Mouse (Mus musculus) midbrain, embryonic 12.5 days (tissue): ENCODE data around the gene Tmem159. TPM values are rescaled to one million over a fixed set of nuclear protein-coding genes. Genes with fewer than 3 reads are reported as not detected.

Experiments
- ATAC-seq: fragments of 200-750 bp; cut with Nextera tagmentation; 2 replicates; pipeline ENCODE4 v1.8.0; 2017; ENCODE audit warnings: low read depth, moderate TSS enrichment, moderate library complexity; ENCODE audit not compliant: low FRiP score
- H3K27ac ChIP-seq: fragments of 300-500 bp; sonication (generic); replicated peaks from 2 replicates; pipeline ENCODE4 v1.5.1; 2016; ENCODE audit warnings: mild to moderate bottlenecking
- H3K27me3 ChIP-seq: fragments of 300-500 bp; sonication (generic); 2 replicates; pipeline ENCODE4 v1.6.1; 2016; ENCODE audit warnings: mild to moderate bottlenecking
- H3K36me3 ChIP-seq: fragments of 300-500 bp; sonication (generic); 2 replicates; pipeline ENCODE4 v1.6.1; 2016
- H3K4me1 ChIP-seq: fragments of 300-500 bp; sonication (generic); 2 replicates; pipeline ENCODE4 v1.6.1; 2016
- H3K4me2 ChIP-seq: fragments of 300-500 bp; sonication (generic); replicated peaks from 2 replicates; pipeline ENCODE4 v1.6.1; 2016; ENCODE audit warnings: mild to moderate bottlenecking, moderate library complexity
- H3K4me3 ChIP-seq: fragments of 300-500 bp; sonication (generic); 2 replicates; pipeline ENCODE4 v1.5.1; 2016; ENCODE audit warnings: mild to moderate bottlenecking
- H3K9ac ChIP-seq: fragments of 300-500 bp; sonication (generic); replicated peaks from 2 replicates; pipeline ENCODE4 v1.6.1; 2016; ENCODE audit warnings: mild to moderate bottlenecking, moderate library complexity
- H3K9me3 ChIP-seq: fragments of 300-500 bp; sonication (generic); 2 replicates; pipeline ENCODE4 v1.6.1; 2016; ENCODE audit warnings: mild to moderate bottlenecking
- WGBS: fragments of 180-500 bp; shearing (Covaris S2); methylation state at CpG from one replicate; pipeline ENCODE4 v1.1.7; 2016; 5-methylcytosine and 5-hydroxymethylcytosine counted together
- polyA plus RNA-seq: library from polyadenylated mRNA; unstranded; fragments of >200 nt; fragmentation: Nextera tagmentation; extraction: Ambion mirVana; gene quantifications from 2 replicates; pipeline ENCODE4 v1.2.1, GENCODE M21; 2016

Gene Tmem159
- polyA plus RNA-seq, 1 experiment from 2014 or later, result 25.4 TPM

DNA sequence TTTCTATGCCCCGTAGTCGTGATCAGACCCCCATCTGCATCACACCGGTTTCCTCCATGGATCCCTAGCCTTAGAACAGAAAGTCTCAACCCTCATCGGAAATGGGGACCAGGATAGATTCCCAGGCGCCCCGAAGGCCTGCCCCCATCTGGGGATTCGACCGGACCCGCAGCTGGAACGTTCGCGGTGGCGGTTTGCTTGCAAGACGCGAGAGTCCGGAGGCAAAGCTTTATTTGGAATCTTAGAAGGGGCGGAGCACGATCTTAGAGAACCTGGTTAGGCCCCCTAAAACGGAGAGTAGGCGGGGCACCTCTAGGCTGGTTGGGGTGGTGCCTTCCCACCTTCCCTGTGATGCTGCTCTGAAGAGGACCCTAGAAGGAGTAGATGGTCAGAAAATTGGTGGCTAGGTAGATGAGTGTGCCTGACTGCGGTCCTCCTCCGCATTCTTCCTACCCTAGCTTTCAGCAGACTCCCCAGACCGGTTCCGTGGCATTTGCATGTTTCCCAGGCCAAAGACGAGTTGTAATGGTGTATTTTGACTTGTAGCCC, 940 bp downstream of the Tmem159 start:
- H3K36me3 ChIP-seq, result no peaks in the 10 kb centered on the region
- 3% methylated on average over 25 of the region's 25 CpGs for WGBS
- H3K27ac ChIP-seq, result no peak overlapping the region
- H3K4me3 ChIP-seq, result peak overlapping the region; percentile 59
- peak overlapping the region; percentile 80 for H3K4me2 ChIP-seq
- no peaks in the 10 kb centered on the region for H3K9me3 ChIP-seq
- H3K9ac ChIP-seq, result peak overlapping the region; percentile 66; the same call in 1 of the 2 replicates
- peaks cover 12% of the 10 kb centered on the region; the same call in 1 of the 2 replicates for H3K4me1 ChIP-seq
- no peak for ATAC-seq
- H3K27me3 ChIP-seq, result peaks cover 15% of the 10 kb centered on the region

DNA sequence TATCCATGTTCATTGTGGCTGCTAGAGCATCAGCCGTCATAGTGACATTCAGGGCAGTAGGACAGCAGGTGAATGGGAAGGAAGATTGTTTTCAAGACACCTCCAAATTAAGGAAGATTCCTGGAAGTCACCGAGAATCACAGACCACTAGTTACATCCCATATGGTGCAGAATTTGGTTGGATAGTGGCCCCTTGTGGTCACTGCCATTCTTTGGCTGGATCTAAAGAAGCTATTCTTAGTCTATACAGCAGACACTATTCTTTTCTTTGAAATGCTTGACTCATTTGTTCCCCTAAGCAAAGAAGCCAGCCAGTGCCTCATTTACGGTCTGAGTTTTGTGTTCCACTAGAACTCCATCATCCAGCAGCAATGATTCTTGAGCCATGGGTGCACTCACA, 2.8 kb downstream of the Tmem159 start:
- H3K4me2 ChIP-seq, result no peak overlapping the region
- H3K27ac ChIP-seq, result no peak overlapping the region
- H3K27me3 ChIP-seq, result peaks cover 15% of the 10 kb centered on the region
- peaks cover 12% of the 10 kb centered on the region; the same call in 1 of the 2 replicates for H3K4me1 ChIP-seq
- no peaks in the 10 kb centered on the region for H3K36me3 ChIP-seq
- 58% methylated on average over 3 of the region's 3 CpGs for WGBS
- no peaks in the 10 kb centered on the region for H3K9me3 ChIP-seq
- no peak for ATAC-seq
- no peak overlapping the region for H3K4me3 ChIP-seq
- H3K9ac ChIP-seq, result no peak overlapping the region

DNA sequence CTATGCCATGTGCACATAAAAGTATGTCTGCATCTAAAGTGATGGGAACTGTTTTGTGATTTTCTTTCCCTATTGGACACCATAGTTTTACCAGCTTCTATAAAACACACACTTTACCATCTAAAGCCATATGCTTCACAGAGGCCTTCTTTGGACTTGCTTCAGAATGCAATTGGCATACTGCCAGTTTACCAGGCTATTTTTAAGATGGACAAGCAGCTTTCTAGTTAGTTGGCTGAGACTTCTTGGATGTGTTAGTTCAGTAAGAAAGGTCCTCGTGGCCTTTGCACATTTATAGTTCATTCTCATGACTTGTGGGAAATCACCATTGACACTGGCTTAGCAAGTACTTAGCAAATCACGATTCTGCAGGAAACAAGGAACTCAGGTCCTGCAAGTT, 4.2 kb downstream of the Tmem159 start:
- no peak overlapping the region for H3K27ac ChIP-seq
- no peaks in the 10 kb centered on the region for H3K9me3 ChIP-seq
- peaks cover 12% of the 10 kb centered on the region for H3K27me3 ChIP-seq
- no peak overlapping the region for H3K9ac ChIP-seq
- no peak overlapping the region for H3K4me3 ChIP-seq
- 87% methylated on average over 2 of the region's 2 CpGs for WGBS
- no peak for ATAC-seq
- H3K36me3 ChIP-seq, result no peaks in the 10 kb centered on the region
- H3K4me2 ChIP-seq, result no peak overlapping the region
- H3K4me1 ChIP-seq, result peaks cover 12% of the 10 kb centered on the region; the same call in 1 of the 2 replicates

DNA sequence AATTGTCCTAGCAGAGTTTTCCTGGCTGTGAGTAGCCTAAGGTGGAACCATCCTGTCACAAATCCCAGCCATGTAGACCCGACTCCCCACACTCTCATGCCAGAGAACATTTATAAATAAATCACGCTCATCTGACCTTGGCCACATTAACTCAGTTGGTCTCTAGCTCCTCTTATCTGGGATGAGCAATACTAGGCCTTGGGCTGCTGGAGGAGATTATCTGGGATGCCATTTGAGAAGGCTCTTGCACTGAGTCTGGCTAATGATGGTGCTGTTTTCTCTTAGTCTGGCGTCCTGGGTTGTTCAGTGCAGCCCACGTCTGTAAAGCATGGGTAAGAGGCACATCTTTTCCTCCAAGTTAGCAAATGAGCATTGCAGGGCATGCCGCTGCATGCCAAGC, 7.5 kb downstream of the Tmem159 start:
- H3K9ac ChIP-seq, result no peak overlapping the region
- H3K4me3 ChIP-seq, result no peak overlapping the region
- 82% methylated on average over 5 of the region's 5 CpGs for WGBS
- H3K4me1 ChIP-seq, result no peaks in the 10 kb centered on the region
- no peak overlapping the region for H3K4me2 ChIP-seq
- ATAC-seq, result no peak
- no peaks in the 10 kb centered on the region for H3K9me3 ChIP-seq
- H3K36me3 ChIP-seq, result no peaks in the 10 kb centered on the region
- H3K27me3 ChIP-seq, result no peaks in the 10 kb centered on the region
- H3K27ac ChIP-seq, result no peak overlapping the region

DNA sequence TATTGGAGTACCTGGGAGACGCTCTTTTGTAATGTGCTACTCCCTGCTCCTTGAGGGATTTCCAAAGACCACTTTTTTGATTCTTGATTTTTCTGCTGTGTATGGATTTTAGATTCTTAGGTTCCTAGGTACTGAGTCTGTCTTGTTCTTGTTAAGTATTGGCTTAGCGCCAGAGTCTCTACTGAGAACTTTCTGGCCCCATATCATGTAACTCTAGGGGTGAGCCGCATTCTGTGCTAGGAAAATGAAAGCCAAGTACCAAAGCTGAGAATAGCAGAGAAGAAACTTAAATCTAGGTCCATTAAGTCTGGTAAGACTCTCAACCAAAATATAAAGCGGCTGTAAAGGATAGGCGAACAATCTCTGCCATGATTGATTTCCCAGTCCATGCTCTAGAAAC, 14.8 kb downstream of the Tmem159 start:
- no peak for ATAC-seq

DNA sequence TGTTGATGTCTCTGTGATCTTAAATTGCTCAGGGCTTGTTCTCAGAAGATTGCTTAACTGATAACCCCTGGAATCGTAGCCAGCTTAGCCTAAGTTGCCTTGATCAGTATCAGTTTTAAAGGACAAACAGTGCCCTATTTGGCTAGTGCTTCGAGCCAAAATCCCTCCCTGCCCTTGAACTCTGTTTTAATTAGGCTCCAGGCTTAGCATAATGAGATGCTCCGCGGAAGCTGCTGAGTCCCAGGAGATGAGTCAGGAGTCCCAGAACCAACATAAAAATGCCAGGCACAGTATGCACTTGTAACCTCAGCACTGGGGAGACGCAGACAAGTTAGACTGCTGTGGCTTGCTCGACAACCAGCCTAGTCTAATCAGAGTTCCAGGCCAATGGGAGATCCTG, 15.4 kb downstream of the Tmem159 start:
- Histone ChIP-seq H3K4me3 (no peak overlapping the region), H3K36me3 (0 out of 2 replicates have a peak, but pooled peaks cover 7% of the 10 kb centered on the region), H3K9me3 (no peaks in the 10 kb centered on the region), H3K9ac (no peak overlapping the region), H3K27ac (0 out of 2 replicates have a peak overlapping the region, but pooled peaks have one; percentile 15), H3K27me3 (no peaks in the 10 kb centered on the region), H3K4me1 (no peaks in the 10 kb centered on the region; the same call in 1 of the 2 replicates), H3K4me2 (no peak overlapping the region)
- peak; percentile 30; the same call in 1 of the 2 replicates for ATAC-seq
- WGBS, result 40% methylated on average over 6 of the region's 6 CpGs

More for the DNA sequence above, 14.8 kb downstream of the Tmem159 start:
- H3K4me3 ChIP-seq, result no peak overlapping the region
- H3K9ac ChIP-seq, result no peak overlapping the region
- no peaks in the 10 kb centered on the region for H3K27me3 ChIP-seq
- H3K27ac ChIP-seq, result 0 out of 2 replicates have a peak overlapping the region, but pooled peaks have one; percentile 15
- H3K4me2 ChIP-seq, result no peak overlapping the region
- H3K36me3 ChIP-seq, result 0 out of 2 replicates have a peak, but pooled peaks cover 7% of the 10 kb centered on the region
- H3K4me1 ChIP-seq, result no peaks in the 10 kb centered on the region; the same call in 1 of the 2 replicates
- 80% methylated on average over 5 of the region's 5 CpGs for WGBS
- H3K9me3 ChIP-seq, result no peaks in the 10 kb centered on the region

DNA sequence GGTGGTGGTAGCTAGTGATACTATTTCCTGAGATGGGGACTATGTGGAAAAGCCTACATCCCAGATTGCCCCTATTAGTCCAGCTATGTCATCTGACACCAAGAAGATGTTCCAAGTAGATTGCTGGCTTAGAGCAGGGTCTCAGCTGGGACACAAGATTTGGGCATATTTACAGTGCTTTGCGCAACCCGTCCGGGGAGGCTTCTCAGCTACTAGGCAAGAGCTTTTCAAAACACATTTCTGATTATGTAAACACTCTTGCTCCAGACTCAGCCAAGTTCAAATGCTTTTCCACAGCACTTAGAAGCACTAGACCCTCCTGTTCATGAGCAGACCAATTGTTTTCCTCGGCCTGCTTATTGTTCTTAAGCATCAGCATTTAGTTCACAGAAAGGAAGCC, 21.6 kb downstream of the Tmem159 start:
- Histone ChIP-seq H3K9me3 (no peaks in the 10 kb centered on the region), H3K9ac (no peak overlapping the region), H3K27ac (no peak overlapping the region), H3K4me2 (no peak overlapping the region), H3K36me3 (0 out of 2 replicates have a peak, but pooled peaks cover 7% of the 10 kb centered on the region), H3K27me3 (no peaks in the 10 kb centered on the region), H3K4me1 (peaks cover 16% of the 10 kb centered on the region), H3K4me3 (no peak overlapping the region)
- ATAC-seq, result no peak
- WGBS, result 92% methylated on average over 4 of the region's 4 CpGs

DNA sequence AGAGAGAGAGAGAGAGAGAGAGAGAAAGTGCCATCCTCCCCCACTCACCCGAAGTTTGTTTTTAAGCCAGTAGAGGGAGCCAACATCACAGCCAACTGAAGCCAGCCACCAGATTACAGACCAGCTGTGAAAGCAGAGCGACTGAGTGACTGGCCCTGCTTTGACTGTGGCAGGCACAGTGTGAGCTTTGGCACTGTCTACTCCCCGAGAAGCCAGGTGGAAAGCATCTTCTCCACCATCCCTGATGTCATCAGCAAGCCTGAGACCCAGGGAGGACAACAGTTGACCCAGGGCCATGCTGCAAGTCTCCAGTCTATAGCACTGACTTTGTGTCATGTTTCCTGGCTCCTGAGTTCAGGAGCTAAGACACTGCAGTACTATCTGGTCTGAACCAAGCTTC, 22.7 kb downstream of the Tmem159 start:
- no peak overlapping the region for H3K27ac ChIP-seq
- peaks cover 20% of the 10 kb centered on the region for H3K4me1 ChIP-seq
- H3K4me2 ChIP-seq, result no peak overlapping the region
- no peaks in the 10 kb centered on the region for H3K27me3 ChIP-seq
- 0 out of 2 replicates have a peak, but pooled peaks cover 7% of the 10 kb centered on the region for H3K36me3 ChIP-seq
- no peak overlapping the region for H3K4me3 ChIP-seq
- H3K9me3 ChIP-seq, result no peaks in the 10 kb centered on the region
- 4% methylated on average over 3 of the region's 3 CpGs for WGBS
- H3K9ac ChIP-seq, result no peak overlapping the region
- ATAC-seq, result peak; percentile 85

DNA sequence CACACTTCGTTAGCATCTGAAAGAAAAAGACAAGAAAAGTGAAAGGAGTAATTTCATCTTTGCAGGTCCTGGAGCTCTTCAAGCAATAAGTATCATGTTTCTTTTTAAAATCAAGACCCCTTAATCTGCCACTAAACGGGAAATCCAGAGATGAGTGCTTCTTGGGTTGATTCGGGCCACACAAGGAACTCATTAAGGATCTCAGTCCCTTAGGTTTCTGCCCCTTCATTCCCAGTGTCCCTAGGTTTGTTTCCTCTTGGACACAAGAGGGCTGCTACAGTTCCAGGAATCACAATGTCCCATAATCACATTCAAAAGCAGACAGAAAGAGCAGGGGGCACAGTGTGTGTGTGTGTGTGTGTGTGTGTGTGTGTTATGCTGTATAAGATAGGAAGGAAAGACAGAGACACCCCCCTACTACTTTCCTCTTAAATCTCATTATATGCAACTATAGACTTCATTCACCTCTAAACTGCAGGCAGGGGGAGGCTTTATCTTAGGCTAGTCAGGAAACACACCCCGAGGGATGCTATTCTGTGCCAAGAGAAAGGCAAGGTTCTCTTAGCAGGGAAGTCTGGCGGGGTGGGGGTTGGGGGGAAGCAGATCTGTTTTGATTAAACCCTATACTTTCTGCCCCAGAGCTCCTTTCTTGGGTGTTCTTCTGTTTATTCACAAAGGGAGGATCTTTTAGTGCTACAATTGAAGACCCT, 25.0 kb downstream of the Tmem159 start:
- no peaks in the 10 kb centered on the region for H3K27me3 ChIP-seq
- no peak overlapping the region for H3K4me2 ChIP-seq
- 27% methylated on average over 5 of the region's 5 CpGs for WGBS
- no peak overlapping the region for H3K27ac ChIP-seq
- H3K9ac ChIP-seq, result no peak overlapping the region
- no peak for ATAC-seq
- no peak overlapping the region for H3K4me3 ChIP-seq
- no peaks in the 10 kb centered on the region for H3K36me3 ChIP-seq
- no peaks in the 10 kb centered on the region for H3K9me3 ChIP-seq
- peaks cover 20% of the 10 kb centered on the region for H3K4me1 ChIP-seq

DNA sequence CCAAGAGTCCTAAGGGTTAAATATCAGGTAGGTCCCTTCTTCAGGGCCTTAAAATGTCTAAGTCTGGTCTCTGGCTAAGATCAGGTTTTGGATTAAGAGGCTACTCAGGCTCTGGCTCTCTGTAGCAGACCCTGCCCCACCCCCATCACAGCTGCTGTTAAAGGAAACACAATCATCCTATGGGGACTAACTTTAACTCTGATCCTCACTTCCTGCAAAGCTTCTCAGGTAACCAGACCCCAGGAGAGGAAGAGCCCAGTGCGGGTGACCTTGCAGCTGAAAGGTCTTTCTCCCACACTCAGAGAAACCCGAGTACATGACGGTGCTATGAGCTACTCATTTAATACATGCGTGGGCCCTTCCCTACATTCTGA, 25.5 kb downstream of the Tmem159 start:
- Histone ChIP-seq H3K9ac (no peak overlapping the region), H3K27me3 (no peaks in the 10 kb centered on the region), H3K27ac (no peak overlapping the region), H3K9me3 (no peaks in the 10 kb centered on the region), H3K4me1 (peaks cover 20% of the 10 kb centered on the region), H3K4me3 (no peak overlapping the region), H3K36me3 (no peaks in the 10 kb centered on the region), H3K4me2 (no peak overlapping the region)
- 0 out of 2 replicates have a peak, but pooled peaks have one; percentile 17 for ATAC-seq
- WGBS, result 46% methylated on average over 4 of the region's 4 CpGs

DNA sequence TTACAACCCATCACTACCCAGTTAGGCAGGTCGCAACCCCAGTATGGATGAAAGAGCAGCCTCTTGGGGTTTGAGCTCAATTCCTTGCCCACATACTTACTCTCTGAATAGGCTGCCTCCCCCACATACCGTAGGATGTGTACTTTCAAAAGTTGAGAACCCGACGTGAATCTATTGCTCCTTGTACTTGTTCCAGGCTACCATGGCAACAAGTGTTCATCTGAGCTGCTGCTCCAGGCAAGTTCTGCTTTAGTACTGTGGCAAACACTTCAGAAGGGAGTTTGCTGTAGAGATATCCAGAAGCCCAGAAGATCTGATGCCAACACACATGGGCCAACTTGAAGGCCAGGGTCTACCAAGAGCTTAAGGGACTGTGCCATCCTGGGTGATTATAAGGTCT, 26.8 kb downstream of the Tmem159 start:
- Histone ChIP-seq H3K9me3 (no peaks in the 10 kb centered on the region), H3K9ac (no peak overlapping the region), H3K4me2 (no peak overlapping the region), H3K27ac (no peak overlapping the region), H3K36me3 (no peaks in the 10 kb centered on the region), H3K4me1 (peaks cover 20% of the 10 kb centered on the region), H3K4me3 (no peak overlapping the region), H3K27me3 (no peaks in the 10 kb centered on the region)
- no peak for ATAC-seq
- 57% methylated on average over 4 of the region's 4 CpGs for WGBS

DNA sequence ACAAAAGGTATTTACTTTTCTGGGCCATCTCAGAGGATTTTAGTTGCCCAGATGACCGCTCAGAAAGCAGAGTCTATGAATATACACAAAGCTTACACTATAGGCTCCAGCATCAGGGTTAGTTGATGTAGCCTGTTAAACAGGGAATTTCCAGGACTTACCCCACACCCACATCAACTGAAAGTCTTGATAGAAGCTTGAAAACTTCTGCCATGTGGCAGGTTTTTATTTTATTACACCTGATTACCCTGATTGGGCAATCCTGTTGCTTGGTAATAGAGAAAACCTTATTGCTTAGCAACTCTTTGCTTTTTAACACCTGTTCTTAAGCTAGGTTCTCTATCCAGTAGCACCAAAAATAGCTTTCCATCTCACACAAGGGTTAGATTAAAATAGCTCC, 40.6 kb downstream of the Tmem159 start:
- Histone ChIP-seq H3K9ac (no peak overlapping the region), H3K4me1 (no peaks in the 10 kb centered on the region), H3K4me3 (no peak overlapping the region), H3K36me3 (no peaks in the 10 kb centered on the region), H3K27me3 (no peaks in the 10 kb centered on the region), H3K4me2 (no peak overlapping the region), H3K9me3 (no peaks in the 10 kb centered on the region), H3K27ac (no peak overlapping the region)
- WGBS, result 74% methylated on average over 1 of the region's 1 CpGs
- ATAC-seq, result no peak
